Mouse (Mus musculus) cerebellum, adult 8-10 months (tissue): ENCODE data around the gene Smarca2.

Experiments
- DNase-seq: peaks from one replicate; pipeline ENCODE4 v3.0.0; 2022

Smarca2 gene

GRCm38 (mm10) chr19:26604755-26605300 lies at the start of gene Smarca2:
Smarca2 (plus strand) TSS chr19:26605050.
- peak; percentile 97 for DNase-seq

DNA sequence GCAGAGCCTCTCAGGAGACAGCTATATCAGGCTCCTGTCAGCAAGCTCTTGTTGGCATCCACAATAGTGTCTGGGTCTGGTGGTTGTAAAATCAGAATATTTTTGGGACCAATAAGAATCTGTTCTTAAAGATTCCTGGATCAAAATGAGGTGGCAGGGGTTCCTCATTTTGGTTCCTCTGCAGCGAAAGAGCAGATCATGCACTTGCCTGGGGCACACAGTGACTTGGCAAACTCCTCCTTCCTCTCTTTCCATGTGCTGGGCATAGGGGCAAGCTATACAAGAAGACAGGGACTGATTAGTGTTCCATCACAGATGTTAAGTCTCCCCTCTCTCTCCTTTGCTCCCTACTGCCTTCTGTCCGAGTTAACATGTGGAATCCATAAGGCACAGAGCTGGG lies 40.0 kb upstream of the Smarca2 start:
- DNase-seq = no peak

DNA sequence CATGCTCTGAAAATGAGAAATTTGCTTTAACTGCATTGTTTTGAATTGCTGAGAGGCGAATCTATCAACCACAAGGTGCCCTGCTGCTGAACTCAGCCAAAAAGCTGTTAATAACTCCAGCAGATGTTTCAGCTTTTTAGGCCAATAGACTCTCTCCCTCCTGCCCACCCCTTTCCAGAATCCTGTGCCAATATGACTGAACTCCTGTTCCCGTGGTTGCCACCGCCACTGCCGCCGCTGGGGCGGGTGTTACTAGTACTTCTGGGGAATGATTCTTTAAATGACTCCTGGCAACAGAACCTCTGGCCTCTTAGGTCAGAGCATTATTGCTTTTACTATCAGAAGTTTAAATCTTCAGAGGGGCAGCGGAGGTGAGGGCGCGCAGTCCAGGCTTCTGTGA lies 38.7 kb upstream of the Smarca2 start:
- no peak for DNase-seq

GRCm38 (mm10) chr19:26568236-26568635 lies 36.6 kb upstream of the Smarca2 start:
- no peak for DNase-seq

GRCm38 (mm10) chr19:26568941-26569340 lies 35.9 kb upstream of the Smarca2 start:
- no peak for DNase-seq

DNA sequence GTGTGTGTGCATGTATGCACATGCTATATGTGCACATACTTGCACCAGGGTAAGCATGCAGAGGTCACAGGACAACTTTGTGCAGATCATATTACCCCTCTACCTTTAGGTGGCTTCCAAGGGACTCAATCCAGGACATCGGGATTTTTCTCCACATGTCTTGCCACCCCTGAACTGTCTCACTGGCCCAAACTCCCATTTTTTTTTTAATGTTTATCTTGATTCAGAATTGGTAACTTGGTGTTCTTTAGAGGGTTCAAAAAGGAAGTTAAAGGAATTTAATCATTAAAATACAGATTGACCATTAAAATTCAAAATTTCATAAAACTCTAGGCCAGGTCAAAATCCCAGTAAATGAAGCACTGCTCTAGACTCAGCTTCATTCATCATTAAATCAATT lies 35.4 kb upstream of the Smarca2 start:
- DNase-seq = no peak

GRCm38 (mm10) chr19:26579645-26580044 lies 25.2 kb upstream of the Smarca2 start:
- no peak for DNase-seq

DNA sequence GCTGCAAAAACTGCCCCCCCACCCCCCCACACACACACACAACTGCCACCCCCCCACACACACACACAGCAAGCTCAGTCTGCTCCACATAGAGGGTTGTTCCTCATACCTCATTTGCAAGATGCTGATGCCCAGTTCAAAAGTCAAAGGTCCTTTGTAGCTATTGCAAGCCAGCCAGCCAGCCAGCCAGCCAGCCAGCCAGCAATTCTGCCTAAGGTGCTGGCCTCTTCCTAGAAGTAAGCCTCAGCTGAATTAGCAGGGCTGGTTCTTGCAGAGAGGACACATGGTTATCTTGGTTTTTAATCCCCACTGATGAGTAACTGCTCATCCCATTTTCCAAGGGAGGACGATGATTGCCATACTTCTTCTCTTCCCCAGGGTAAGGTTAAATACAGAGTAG lies 24.8 kb upstream of the Smarca2 start:
- no peak for DNase-seq

DNA sequence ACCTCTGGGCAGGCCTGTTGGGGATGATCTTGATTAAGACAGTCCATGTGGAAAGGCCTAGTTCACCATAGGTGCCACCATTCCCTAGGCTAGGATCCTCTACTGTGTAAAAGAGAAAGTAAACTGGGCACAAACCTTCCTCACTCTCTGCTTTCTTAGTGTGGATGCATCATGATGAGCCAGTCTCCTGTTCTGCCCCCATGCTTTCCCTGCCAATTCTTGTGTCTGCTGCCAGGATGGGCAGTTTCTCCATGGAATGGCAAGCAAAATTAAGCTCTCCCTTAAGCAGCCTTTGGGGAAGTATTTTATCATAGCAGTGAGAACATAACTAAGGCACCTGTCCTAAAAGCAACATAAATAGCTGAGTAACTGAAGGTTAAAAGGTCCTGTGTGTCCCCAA lies 10.2 kb upstream of the Smarca2 start:
- no peak for DNase-seq

GRCm38 (mm10) chr19:26601459-26601858 lies 3.4 kb upstream of the Smarca2 start:
- no peak for DNase-seq

- peak; percentile 21 for DNase-seq
Observed at GRCm38 (mm10) chr19:26603296-26603860, 1.5 kb upstream of the Smarca2 start.

DNA sequence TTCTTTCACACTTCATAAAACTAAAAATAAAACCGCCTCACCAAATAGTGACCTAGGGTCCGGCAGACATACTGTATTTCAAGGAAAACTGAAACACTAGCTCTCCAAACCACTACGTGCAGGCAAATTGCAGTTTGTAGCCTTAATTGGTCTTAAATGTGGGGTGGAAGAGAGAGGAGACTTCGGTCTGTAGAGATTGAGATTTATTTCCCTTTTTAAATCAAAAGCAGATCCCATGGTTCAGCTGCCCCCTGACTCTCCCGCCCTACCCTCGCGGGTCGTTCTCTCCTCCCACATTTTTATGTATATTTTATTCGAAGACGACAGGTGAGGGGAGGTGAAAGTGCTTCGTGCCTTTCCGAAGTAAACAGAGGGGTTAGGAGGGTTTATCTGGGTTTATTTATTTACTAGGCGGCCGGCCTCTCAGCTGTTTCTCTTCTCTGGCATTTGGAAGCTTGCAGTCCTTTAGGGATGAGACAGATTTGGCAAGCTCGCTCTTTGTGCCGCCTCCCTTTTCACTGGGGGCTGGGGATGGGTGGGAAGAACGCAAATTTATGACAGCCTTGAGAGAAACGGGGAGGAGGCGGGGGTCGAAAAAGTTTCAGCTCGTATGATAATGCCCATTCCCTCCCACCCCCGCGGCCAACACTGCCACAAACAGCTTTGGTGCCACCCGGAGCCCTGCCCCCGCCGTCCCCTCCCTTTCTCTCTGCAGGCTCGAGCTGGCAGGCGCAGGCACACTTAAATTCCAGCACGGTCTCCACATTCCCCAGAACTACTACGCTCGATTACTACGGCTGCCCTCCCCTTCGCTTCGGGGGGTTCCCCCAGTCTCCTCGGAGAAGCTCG lies 720 bp upstream of the Smarca2 start:
- DNase-seq = no peak

GRCm38 (mm10) chr19:26605438-26606320 lies 829 bp downstream of the Smarca2 start:
- DNase-seq = peak; percentile 70

GRCm38 (mm10) chr19:26606321-26607155 lies 1.7 kb downstream of the Smarca2 start:
- peak; percentile 75 for DNase-seq

GRCm38 (mm10) chr19:26607156-26607536 lies 2.3 kb downstream of the Smarca2 start:
- DNase-seq = no peak

GRCm38 (mm10) chr19:26607551-26608433 lies 2.9 kb downstream of the Smarca2 start:
- peak; percentile 59 for DNase-seq

- DNase-seq = no peak
Observed at GRCm38 (mm10) chr19:26608434-26608812, 3.6 kb downstream of the Smarca2 start.

GRCm38 (mm10) chr19:26609637-26610036 lies 4.8 kb downstream of the Smarca2 start:
- no peak for DNase-seq

GRCm38 (mm10) chr19:26612995-26613394 lies 8.1 kb downstream of the Smarca2 start:
- no peak for DNase-seq

GRCm38 (mm10) chr19:26613665-26614064 lies 8.8 kb downstream of the Smarca2 start:
- no peak for DNase-seq

DNA sequence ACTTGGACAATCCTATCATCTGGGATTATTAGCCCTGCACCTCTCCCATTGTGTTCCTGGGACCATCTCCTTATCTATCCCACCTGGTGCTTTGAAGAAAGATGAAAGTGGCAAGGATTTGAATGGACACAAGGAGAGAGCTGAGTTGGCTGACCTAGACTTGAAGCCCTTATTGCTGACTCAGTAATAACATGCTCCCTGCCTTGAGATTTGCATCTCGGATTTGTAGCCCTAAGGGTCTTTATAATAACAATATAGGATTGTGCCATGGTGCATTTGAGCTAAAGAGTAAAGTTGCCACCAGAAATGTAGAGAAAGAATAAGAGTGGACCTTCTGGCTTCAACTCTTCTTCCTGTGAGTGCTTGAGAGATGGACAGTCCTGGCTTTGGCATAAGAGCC lies 11.4 kb downstream of the Smarca2 start:
- DNase-seq = no peak
